In the genomic region with DNA sequence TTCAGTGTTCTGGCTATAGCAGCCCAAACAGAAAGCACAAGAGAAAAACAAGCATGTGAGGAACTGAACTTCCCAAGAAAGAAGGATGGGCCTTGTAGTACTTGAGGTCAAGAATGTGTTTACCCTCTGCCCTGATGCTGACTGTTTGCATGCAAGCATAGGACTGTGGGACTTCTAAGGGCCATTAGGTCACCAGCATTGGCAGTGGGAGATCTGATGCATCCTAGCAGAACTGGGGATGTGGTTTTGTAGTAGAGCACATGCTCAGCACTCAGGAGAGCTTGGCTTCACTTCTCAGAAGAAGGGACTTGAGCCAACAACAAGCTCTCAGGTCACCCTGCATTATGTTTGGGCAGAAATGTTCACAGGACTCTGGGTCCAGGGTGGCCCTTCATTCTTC, we compare ENCODE assay signal across 15 mouse cellular contexts.
DNase-seq lines count a peak whose midpoint lies in the region; ATAC-seq and TF ChIP-seq lines count a peak whose summit lies in the region.
"Had no signal": no experiment of that assay in that cellular context is flagged by ENCODE, and none has a peak within 500 bp of the region (broad histone marks: within the 10 kb centered on the region; RNA-seq: fewer than 3 reads in every experiment).

No protein-coding gene starts in this region.

- H3K9ac ChIP-seq in heart, embryonic 11.5 days (ENCODE audit: low read depth, low read length): no peak overlapping the region
- H3K9ac ChIP-seq in midbrain, embryonic 11.5 days (ENCODE audit: low read length): no peak overlapping the region
- H3K9ac ChIP-seq: midbrain, embryonic 13.5 days; neural tube, embryonic 13.5 days had no signal

- no peaks in the 10 kb centered on the region for H3K4me1 ChIP-seq in heart, embryonic 11.5 days (ENCODE audit: control insufficient read depth, insufficient read depth, low read length)
- no peaks in the 10 kb centered on the region for H3K4me1 ChIP-seq in testis, adult 2 months (ENCODE audit: control insufficient read depth, insufficient read depth, low read length)
- H3K4me1 ChIP-seq in lung, adult 2 months (ENCODE audit: control insufficient read depth, insufficient read depth, low read length): peaks cover 6% of the 10 kb centered on the region
- peaks cover 23% of the 10 kb centered on the region for H3K4me1 ChIP-seq in midbrain, embryonic 11.5 days (ENCODE audit: control insufficient read depth, insufficient read depth, low read length)

- TF ChIP-seq POLR2A in testis, adult 2 months (IDR thresholded peaks at IDR 0.05; ENCODE audit: control insufficient read depth, low read depth, low read length): no peak
- no peak for TF ChIP-seq POLR2A in lung, adult 2 months (IDR thresholded peaks at IDR 0.05; ENCODE audit: borderline replicate concordance, extremely low read depth, low read depth, low read length)

- no peak for ATAC-seq in heart, embryonic 11.5 days (replicated peaks; ENCODE audit: insufficient number of reproducible peaks, low FRiP score, low TSS enrichment)
- ATAC-seq in midbrain, embryonic 11.5 days (ENCODE audit: low FRiP score): no peak
- ATAC-seq: forebrain, embryonic 14.5 days; midbrain, embryonic 13.5 days had no signal

- H3K4me3 ChIP-seq in heart, embryonic 11.5 days (ENCODE audit: low read depth, low read length): no peak overlapping the region
- H3K4me3 ChIP-seq in testis, adult 2 months (ENCODE audit: control insufficient read depth, low read depth, low read length): no peak overlapping the region
- no peak overlapping the region for H3K4me3 ChIP-seq in lung, adult 2 months (replicated peaks; ENCODE audit: extremely low read depth, low read depth, low read length)
- H3K4me3 ChIP-seq in midbrain, embryonic 11.5 days (ENCODE audit: low read depth, low read length): no peak overlapping the region
- H3K4me3 ChIP-seq: heart, adult 2 months; hindbrain, embryonic 10.5 days; midbrain, embryonic 13.5 days; neural tube, embryonic 13.5 days had no signal

- H3K36me3 ChIP-seq in heart, embryonic 11.5 days (ENCODE audit: control insufficient read depth, insufficient read depth, low read length): no peaks in the 10 kb centered on the region
- H3K36me3 ChIP-seq in testis, adult 2 months (ENCODE audit: control insufficient read depth, insufficient read depth, low read length): no peaks in the 10 kb centered on the region
- H3K36me3 ChIP-seq in midbrain, embryonic 11.5 days (ENCODE audit: control insufficient read depth, insufficient read depth, low read length): no peaks in the 10 kb centered on the region
- H3K36me3 ChIP-seq: hindbrain, embryonic 10.5 days; midbrain, embryonic 13.5 days; neural tube, embryonic 13.5 days had no signal

- DNase-seq in heart, adult 11 months: peak; percentile 94
- no peak for DNase-seq in testis, postnatal 10 days (ENCODE audit: low spot score)
- DNase-seq in lung, adult 2 months: peak; percentile 4
- DNase-seq in testis, postnatal 14 days (ENCODE audit: low spot score): peak; percentile 13
- no peak for DNase-seq in midbrain, embryonic 11.5 days (ENCODE audit: low spot score, missing footprints)
- DNase-seq in urinary bladder, postnatal 25 days (ENCODE audit: low spot score): no peak
- DNase-seq: adrenal gland, postnatal 14 days; cerebellum, adult 2 months had no signal

- no peaks in the 10 kb centered on the region for H3K9me3 ChIP-seq in heart, embryonic 11.5 days (replicated peaks; ENCODE audit: control insufficient read depth, low read length)
- H3K9me3 ChIP-seq in midbrain, embryonic 11.5 days (ENCODE audit: control insufficient read depth, low read length): no peaks in the 10 kb centered on the region
- H3K9me3 ChIP-seq: hindbrain, embryonic 10.5 days; midbrain, embryonic 13.5 days; neural tube, embryonic 13.5 days had no signal

- no peak overlapping the region for H3K4me2 ChIP-seq in heart, embryonic 11.5 days
- no peak overlapping the region for H3K4me2 ChIP-seq in midbrain, embryonic 11.5 days
- H3K4me2 ChIP-seq: midbrain, embryonic 13.5 days; neural tube, embryonic 13.5 days had no signal

- no peaks in the 10 kb centered on the region for H3K27me3 ChIP-seq in heart, embryonic 11.5 days (ENCODE audit: control insufficient read depth, insufficient read depth, low read length)
- H3K27me3 ChIP-seq in testis, adult 2 months (ENCODE audit: control insufficient read depth, insufficient read depth, low read length): no peaks in the 10 kb centered on the region
- H3K27me3 ChIP-seq in midbrain, embryonic 11.5 days (ENCODE audit: control insufficient read depth, insufficient read depth, low read length): no peaks in the 10 kb centered on the region

- no peak for TF ChIP-seq CTCF in testis, adult 2 months (IDR thresholded peaks at IDR 0.05; ENCODE audit: control insufficient read depth, insufficient read depth, insufficient replicate concordance, low read depth, low read length)
- no peak for TF ChIP-seq CTCF in lung, adult 2 months (IDR thresholded peaks at IDR 0.05; ENCODE audit: insufficient read depth, low read length)

- no peak overlapping the region for H3K27ac ChIP-seq in heart, embryonic 11.5 days (ENCODE audit: low read depth, low read length)
- peak overlapping the region; percentile 2; the same call in 1 of the 2 replicates for H3K27ac ChIP-seq in testis, adult 2 months (ENCODE audit: control insufficient read depth, insufficient read depth, low read depth, low read length)
- no peak overlapping the region for H3K27ac ChIP-seq in midbrain, embryonic 11.5 days (ENCODE audit: low read depth, low read length)
- H3K27ac ChIP-seq: heart, adult 2 months; hindbrain, embryonic 10.5 days; midbrain, embryonic 13.5 days; neural tube, embryonic 13.5 days had no signal

Comparison
In these comparisons a context has a peak if more than half of its experiments do, and no peak if none do; other contexts are left out.
1. DNase-seq: peak in heart, adult 11 months (single experiment), lung, adult 2 months (single experiment) and testis, postnatal 14 days (single experiment); none in testis, postnatal 10 days (single experiment), midbrain, embryonic 11.5 days (single experiment) and urinary bladder, postnatal 25 days (single experiment).